Mouse (Mus musculus) embryonic facial prominence, embryonic 14.5 days (tissue): Measurements from ENCODE around the gene Bckdhb. TPM values are rescaled to one million over a fixed set of nuclear protein-coding genes. Genes with fewer than 3 reads are reported as not detected.

Source experiments
- ATAC-seq: fragments of 200-750 bp; cut with Nextera tagmentation; 2 replicates; pipeline ENCODE4 v1.8.0; 2017; ENCODE audit warnings: low read depth, moderate number of reproducible peaks, moderate TSS enrichment
- DNase-seq: peaks from one replicate; pipeline ENCODE4 v3.0.0-alpha.2; 2015; ENCODE audit warnings: low spot score
- H3K27ac ChIP-seq: fragments of 300-500 bp; sonication (generic); replicated peaks from 2 replicates; pipeline ENCODE4 v1.5.1; 2014; ENCODE audit warnings: low read depth, mild to moderate bottlenecking, low read length, moderate library complexity
- H3K27me3 ChIP-seq: fragments of 300-500 bp; sonication (generic); replicated peaks from 2 replicates; pipeline ENCODE4 v1.6.1; 2014; ENCODE audit warnings: low read length; ENCODE audit not compliant: control insufficient read depth, insufficient read depth
- H3K36me3 ChIP-seq: fragments of 300-500 bp; sonication (generic); 2 replicates; pipeline ENCODE4 v1.6.1; 2014; ENCODE audit warnings: low read length, mixed read lengths; ENCODE audit not compliant: control insufficient read depth, insufficient read depth
- H3K4me1 ChIP-seq: fragments of 300-500 bp; sonication (generic); 2 replicates; pipeline ENCODE4 v1.6.1; 2014; ENCODE audit warnings: antibody characterized with exemption, low read length; ENCODE audit not compliant: control insufficient read depth, insufficient read depth
- H3K4me2 ChIP-seq: fragments of 300-500 bp; sonication (generic); 2 replicates; pipeline ENCODE4 v1.6.1; 2014; ENCODE audit warnings: low read depth, mild to moderate bottlenecking, low read length, moderate library complexity, mixed read lengths
- H3K4me3 ChIP-seq: fragments of 300-500 bp; sonication (generic); 2 replicates; pipeline ENCODE4 v1.5.1; 2014; ENCODE audit warnings: low read depth, mild to moderate bottlenecking, low read length
- H3K9ac ChIP-seq: fragments of 300-500 bp; sonication (generic); 2 replicates; pipeline ENCODE4 v1.6.1; 2014; ENCODE audit warnings: low read depth, mild to moderate bottlenecking, low read length, moderate library complexity, mixed read lengths
- H3K9me3 ChIP-seq: fragments of 300-500 bp; sonication (generic); 2 replicates; pipeline ENCODE4 v1.6.1; 2016; ENCODE audit warnings: low read length; ENCODE audit not compliant: control insufficient read depth
- whole genome bisulfite sequencing: fragments of 180-500 bp; shearing (Covaris S2); extraction: QIAGEN DNeasy Blood & Tissue Kit; methylation state at CpG from one replicate; pipeline ENCODE4 v1.1.7; 2014; 5-methylcytosine and 5-hydroxymethylcytosine counted together
- polyA plus RNA-seq: library from polyadenylated mRNA; unstranded; fragments of >200 nt; fragmentation: Nextera tagmentation; extraction: Ambion mirVana; gene quantifications from 2 replicates; pipeline ENCODE4 v1.2.1, GENCODE M21; 2014

Gene Bckdhb
- polyA plus RNA-seq, 1 experiment from 2014 or later, result 41.6 TPM

DNA sequence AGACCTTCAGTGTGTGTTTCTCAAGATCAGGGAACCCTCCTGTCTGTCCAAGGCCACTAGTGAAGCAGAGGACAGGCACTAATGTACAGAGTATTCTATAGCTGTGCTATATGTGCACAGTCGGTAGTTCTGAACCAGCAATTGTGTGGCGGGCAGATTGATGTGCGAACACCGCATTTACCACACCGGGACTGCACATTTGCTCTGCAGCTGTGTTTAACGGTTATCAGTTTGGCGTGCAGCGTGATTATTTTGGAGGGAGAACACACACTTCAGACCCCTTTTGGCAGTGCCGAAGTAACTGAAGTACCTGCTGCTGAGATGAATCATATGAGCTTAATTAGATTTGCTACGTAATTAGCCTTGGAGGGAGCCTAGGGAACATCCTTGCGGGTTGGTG is 185.7 kb downstream of the Bckdhb start:
- peak overlapping the region; percentile 19; the same call in 1 of the 2 replicates for H3K27ac ChIP-seq
- no peaks in the 10 kb centered on the region for H3K27me3 ChIP-seq
- no peaks in the 10 kb centered on the region for H3K9me3 ChIP-seq
- WGBS, result 26% methylated on average over 11 of the region's 11 CpGs
- no peaks in the 10 kb centered on the region for H3K36me3 ChIP-seq
- ATAC-seq (peak; percentile 45), DNase-seq (peak; percentile 58)
- H3K4me1 ChIP-seq, result peaks cover 24% of the 10 kb centered on the region
- H3K4me2 ChIP-seq, result peak overlapping the region; percentile 40
- no peak overlapping the region for H3K9ac ChIP-seq
- 0 out of 2 replicates have a peak overlapping the region, but pooled peaks have one; percentile 3 for H3K4me3 ChIP-seq

- no peak for DNase-seq
- Histone ChIP-seq H3K36me3 (no peaks in the 10 kb centered on the region), H3K4me3 (no peak overlapping the region), H3K9me3 (no peaks in the 10 kb centered on the region), H3K27me3 (no peaks in the 10 kb centered on the region), H3K4me1 (peaks cover 24% of the 10 kb centered on the region), H3K4me2 (no peak overlapping the region; the same call in 1 of the 2 replicates), H3K9ac (no peak overlapping the region), H3K27ac (no peak overlapping the region)
- ATAC-seq, result no peak
- WGBS, result 32% methylated on average over 1 of the region's 1 CpGs
These were observed 187.4 kb downstream of the Bckdhb start for GRCm38 (mm10) chr9:84112319-84112718.

DNA sequence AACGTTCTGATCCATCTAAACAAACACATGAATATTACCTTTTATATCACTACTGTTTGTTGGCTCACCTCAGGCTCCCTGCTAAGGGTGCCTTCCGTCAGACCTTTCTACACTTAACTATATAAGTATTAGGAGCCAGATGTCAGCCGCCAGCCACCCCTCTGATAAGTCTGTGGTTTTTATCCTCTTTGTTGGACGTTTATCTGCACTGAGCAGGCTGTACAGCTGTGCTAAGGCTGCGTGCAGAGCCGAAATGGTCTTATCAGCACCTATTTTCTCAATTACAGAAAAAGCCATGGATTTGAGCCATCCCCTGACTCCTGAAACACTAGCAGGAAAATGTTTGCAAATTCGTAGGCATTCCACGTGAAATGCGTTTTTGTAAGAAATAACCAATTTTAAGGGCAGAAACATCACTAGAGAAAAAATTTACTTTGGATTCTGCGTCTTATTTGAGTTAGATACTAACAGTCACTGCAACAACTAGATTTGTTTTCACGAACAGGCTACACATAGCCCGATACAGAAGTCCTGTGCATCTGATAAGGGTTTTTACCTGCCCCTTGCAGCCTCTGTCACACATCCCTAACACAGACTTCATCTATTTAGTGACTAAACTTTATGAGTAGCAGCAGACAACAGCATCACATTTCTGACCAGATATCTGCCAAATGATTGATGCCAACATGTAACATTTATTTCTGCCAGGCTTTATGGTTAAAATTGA is 188.1 kb downstream of the Bckdhb start:
- ATAC-seq, result no peak
- no peak overlapping the region for H3K9ac ChIP-seq
- no peaks in the 10 kb centered on the region for H3K9me3 ChIP-seq
- 64% methylated on average over 12 of the region's 12 CpGs for WGBS
- peak overlapping the region; percentile 72 for H3K4me2 ChIP-seq
- H3K36me3 ChIP-seq, result no peaks in the 10 kb centered on the region
- peaks cover 24% of the 10 kb centered on the region for H3K4me1 ChIP-seq
- H3K4me3 ChIP-seq, result no peak overlapping the region
- no peak overlapping the region; the same call in 1 of the 2 replicates for H3K27ac ChIP-seq
- no peaks in the 10 kb centered on the region for H3K27me3 ChIP-seq
- no peak for DNase-seq

GRCm38 (mm10) chr9:84114254-84114653 is 189.3 kb downstream of the Bckdhb start:
- DNase-seq, result peak; percentile 65

GRCm38 (mm10) chr9:84117337-84117736 is 192.4 kb downstream of the Bckdhb start:
- no peak overlapping the region for H3K9ac ChIP-seq
- no peak overlapping the region for H3K4me3 ChIP-seq
- no peaks in the 10 kb centered on the region for H3K9me3 ChIP-seq
- DNase-seq, result no peak
- no peaks in the 10 kb centered on the region for H3K27me3 ChIP-seq
- 0 out of 2 replicates have a peak, but pooled peaks have one; percentile 50 for ATAC-seq
- no peaks in the 10 kb centered on the region for H3K36me3 ChIP-seq
- H3K4me2 ChIP-seq, result no peak overlapping the region
- H3K4me1 ChIP-seq, result no peaks in the 10 kb centered on the region
- H3K27ac ChIP-seq, result no peak overlapping the region
- 73% methylated on average over 5 of the region's 5 CpGs for WGBS

More at GRCm38 (mm10) chr9:84114254-84114653, 189.3 kb downstream of the Bckdhb start:
- no peak for ATAC-seq
- Histone ChIP-seq H3K36me3 (no peaks in the 10 kb centered on the region), H3K4me1 (peaks cover 20% of the 10 kb centered on the region), H3K4me3 (peak overlapping the region; percentile 43), H3K27ac (peak overlapping the region; percentile 15; the same call in 1 of the 2 replicates), H3K9ac (peak overlapping the region; percentile 61), H3K9me3 (no peaks in the 10 kb centered on the region), H3K27me3 (no peaks in the 10 kb centered on the region), H3K4me2 (peak overlapping the region; percentile 72)
- WGBS, result 21% methylated on average over 13 of the region's 13 CpGs

GRCm38 (mm10) chr9:84124996-84125395 is 200.1 kb downstream of the Bckdhb start:
- Histone ChIP-seq H3K27ac (no peak overlapping the region), H3K9me3 (no peaks in the 10 kb centered on the region), H3K27me3 (no peaks in the 10 kb centered on the region), H3K36me3 (no peaks in the 10 kb centered on the region), H3K4me2 (no peak overlapping the region), H3K9ac (no peak overlapping the region), H3K4me1 (no peaks in the 10 kb centered on the region), H3K4me3 (no peak overlapping the region)
- ATAC-seq, result no peak
- no peak for DNase-seq
- 98% methylated on average over 5 of the region's 5 CpGs for WGBS

DNA sequence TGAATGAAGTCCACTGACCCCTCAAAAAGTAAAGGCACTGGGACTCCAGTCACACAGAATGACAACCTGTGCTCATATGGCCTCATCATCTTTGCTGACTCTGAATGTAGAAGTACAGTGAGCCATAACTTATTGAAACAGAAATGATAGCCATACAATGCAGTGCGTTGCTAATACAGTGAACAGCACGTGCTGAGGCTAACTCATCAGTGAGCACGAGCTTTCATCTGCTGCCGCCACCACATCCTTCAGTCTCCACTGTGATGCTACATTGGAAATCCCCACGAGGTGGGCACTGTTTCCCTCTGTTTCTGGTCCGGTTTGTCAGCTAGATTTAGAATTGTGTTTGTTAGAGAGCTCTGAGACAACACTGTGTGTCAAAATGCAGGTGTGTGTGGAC is 205.4 kb downstream of the Bckdhb start:
- Histone ChIP-seq H3K36me3 (no peaks in the 10 kb centered on the region), H3K27me3 (no peaks in the 10 kb centered on the region), H3K9ac (no peak overlapping the region), H3K27ac (no peak overlapping the region), H3K9me3 (no peaks in the 10 kb centered on the region), H3K4me2 (no peak overlapping the region), H3K4me3 (no peak overlapping the region), H3K4me1 (no peaks in the 10 kb centered on the region)
- ATAC-seq, result no peak
- 86% methylated on average over 6 of the region's 6 CpGs for WGBS
- no peak for DNase-seq

DNA sequence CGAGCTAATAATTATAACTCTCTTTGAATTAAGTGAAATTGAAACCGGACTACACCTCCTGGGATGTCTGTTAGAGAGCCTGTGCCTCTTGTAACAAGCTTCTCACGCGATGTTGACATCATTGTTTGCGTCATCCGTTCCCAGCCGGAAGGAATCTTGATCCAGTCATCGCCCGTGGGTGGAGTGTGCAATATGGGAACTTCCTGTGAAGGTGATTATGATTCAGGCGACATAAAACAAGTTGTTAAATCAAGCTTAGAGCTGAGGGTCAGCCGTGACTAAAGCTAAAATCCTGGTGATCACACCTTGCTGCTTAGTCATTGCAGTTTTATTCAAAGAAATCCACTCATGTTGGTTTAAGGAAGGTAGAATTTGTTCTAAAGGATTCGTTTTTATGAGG is 210.1 kb downstream of the Bckdhb start:
- no peaks in the 10 kb centered on the region for H3K36me3 ChIP-seq
- no peak for DNase-seq
- 90% methylated on average over 12 of the region's 12 CpGs for WGBS
- no peak overlapping the region for H3K27ac ChIP-seq
- no peak overlapping the region for H3K4me3 ChIP-seq
- no peaks in the 10 kb centered on the region for H3K9me3 ChIP-seq
- no peaks in the 10 kb centered on the region for H3K4me1 ChIP-seq
- no peak overlapping the region for H3K4me2 ChIP-seq
- no peak overlapping the region for H3K9ac ChIP-seq
- ATAC-seq, result no peak
- H3K27me3 ChIP-seq, result no peaks in the 10 kb centered on the region

DNA sequence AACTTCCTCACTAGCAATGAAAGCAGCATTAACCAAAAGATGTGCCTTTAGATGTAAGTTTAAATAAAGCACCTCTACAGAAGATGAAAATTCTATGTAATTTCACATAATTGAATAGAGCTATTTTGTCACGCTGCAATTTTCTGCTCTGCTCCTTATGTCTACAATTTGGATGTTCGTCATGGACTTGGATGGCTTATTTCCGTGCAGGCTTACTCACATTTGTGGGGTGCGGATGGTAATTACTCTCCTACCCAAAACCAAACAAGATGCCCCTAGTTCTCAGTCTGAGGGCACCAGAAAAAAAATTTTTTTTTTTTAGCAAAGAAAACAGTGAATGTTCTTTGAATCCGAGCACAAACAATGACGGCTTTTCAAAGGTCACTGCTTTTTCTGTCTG is 212.2 kb downstream of the Bckdhb start:
- no peak overlapping the region for H3K9ac ChIP-seq
- DNase-seq, result no peak

More for the DNA sequence above, 212.2 kb downstream of the Bckdhb start:
- 79% methylated on average over 6 of the region's 6 CpGs for WGBS
- no peak for ATAC-seq
- no peak overlapping the region for H3K4me2 ChIP-seq
- H3K27me3 ChIP-seq, result no peaks in the 10 kb centered on the region
- H3K9me3 ChIP-seq, result no peaks in the 10 kb centered on the region
- H3K27ac ChIP-seq, result no peak overlapping the region
- no peaks in the 10 kb centered on the region for H3K4me1 ChIP-seq
- H3K36me3 ChIP-seq, result no peaks in the 10 kb centered on the region
- H3K4me3 ChIP-seq, result no peak overlapping the region
